Mouse (Mus musculus) gastrocnemius, postnatal 36 days (tissue): Measurements from ENCODE around the gene Atp6v0b. TPM values are rescaled to one million over a fixed set of nuclear protein-coding genes. Genes with fewer than 3 reads are reported as not detected.

Source experiments
- DNase-seq, 2 experiments: peaks; one replicate each; pipeline ENCODE4 v3.0.0; 2022
- intact Hi-C: fragments of 180-260 bp; cut with DNase I; formaldehyde crosslinking; loops from one replicate; pipeline ENCODE4 v1.15.1; 2025
- total RNA-seq, 2 experiments: library from RNA; stranded (reverse); gene quantifications; 2 replicates each; pipeline ENCODE4 v1.2.3; 2021

Gene Atp6v0b
- total RNA-seq, 2 experiments from 2014 or later: 65.4 to 74.0 TPM

- intact Hi-C loops: no loop called here
- DNase-seq: no peak
Observed at GRCm38 (mm10) chr4:117913421-117913820, 26.3 kb upstream of the Atp6v0b start.

DNA sequence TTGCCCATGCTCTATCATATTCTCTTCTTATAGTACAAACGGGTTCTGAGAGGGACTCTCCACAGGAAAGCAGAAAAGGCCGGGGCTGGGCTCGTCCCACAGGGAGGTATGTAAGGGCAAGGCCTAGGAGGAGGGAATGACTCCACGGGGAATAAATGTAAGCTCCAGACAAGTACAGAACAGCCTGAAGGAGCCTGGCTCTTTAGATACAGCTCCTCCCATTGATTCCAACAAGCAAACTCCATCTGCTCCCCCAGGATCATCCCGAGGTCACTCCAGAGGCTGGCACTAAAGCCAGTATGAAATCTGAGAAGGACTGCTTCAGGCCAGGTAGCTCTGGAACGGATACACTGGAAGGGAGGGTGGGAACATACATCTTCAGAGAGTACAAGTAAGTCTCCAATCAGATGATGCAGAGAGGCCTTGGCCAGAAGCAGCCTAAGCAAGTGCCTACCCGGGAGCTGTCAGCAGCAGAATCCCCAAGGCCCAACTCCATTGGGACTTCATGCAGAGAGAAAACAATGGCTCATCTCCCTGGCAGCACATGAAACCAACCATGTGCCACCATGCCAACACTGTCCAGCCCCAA lies 25.6 kb upstream of the Atp6v0b start:
- DNase-seq: no peak
- intact Hi-C loops: no loop called here

GRCm38 (mm10) chr4:117912131-117912561 lies 25.0 kb upstream of the Atp6v0b start:
- DNase-seq: no peak
- intact Hi-C loops: no loop called here

- DNase-seq: no peak
- intact Hi-C loops: no loop called here
Observed at GRCm38 (mm10) chr4:117908834-117909453, 21.8 kb upstream of the Atp6v0b start.

DNA sequence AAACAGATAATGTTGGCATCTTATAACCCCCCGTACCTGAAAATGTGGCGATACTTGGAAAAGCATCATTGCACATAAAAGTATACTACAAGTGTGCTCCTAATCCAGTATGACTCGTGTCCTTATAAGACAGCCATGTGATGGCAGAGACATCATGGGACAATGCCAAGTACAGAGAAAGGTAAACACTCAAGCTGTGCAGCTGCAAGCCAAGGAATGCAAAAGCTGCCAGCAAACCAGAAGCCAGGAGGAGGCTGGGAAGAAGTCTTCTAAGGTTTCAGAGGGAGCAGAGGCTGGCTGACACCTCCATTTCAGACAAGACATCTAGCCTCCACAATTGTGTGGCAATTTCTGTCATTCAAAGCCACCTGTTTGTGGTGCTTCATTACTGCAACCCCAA lies 19.1 kb upstream of the Atp6v0b start:
- intact Hi-C loops: no loop called here
- peak in 1 of 2 experiments; percentile 48 for DNase-seq

DNA sequence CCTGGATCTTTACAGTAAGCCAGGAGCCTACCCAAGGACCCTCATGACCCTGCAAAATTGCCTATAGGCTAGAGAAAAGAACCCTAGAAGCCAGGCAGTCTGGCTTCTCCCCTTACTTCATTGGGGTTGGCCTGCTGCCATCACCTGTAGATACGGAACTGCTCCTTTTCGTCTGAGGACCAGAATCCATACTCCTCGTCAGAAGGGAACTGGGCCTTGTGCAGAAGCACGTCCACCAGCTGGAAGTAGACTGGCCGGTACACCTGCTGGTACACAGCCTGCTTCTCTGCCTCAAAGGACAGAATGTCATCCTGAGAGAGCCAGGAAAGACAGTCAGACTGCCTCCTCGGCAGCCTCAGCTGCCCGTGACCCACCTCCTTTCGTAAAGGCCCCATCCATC lies 17.6 kb upstream of the Atp6v0b start:
- DNase-seq: no peak
- intact Hi-C loops: no loop called here

- intact Hi-C loops: no loop called here
- no peak for DNase-seq
Observed at GRCm38 (mm10) chr4:117904094-117904493, 17.0 kb upstream of the Atp6v0b start.

DNA sequence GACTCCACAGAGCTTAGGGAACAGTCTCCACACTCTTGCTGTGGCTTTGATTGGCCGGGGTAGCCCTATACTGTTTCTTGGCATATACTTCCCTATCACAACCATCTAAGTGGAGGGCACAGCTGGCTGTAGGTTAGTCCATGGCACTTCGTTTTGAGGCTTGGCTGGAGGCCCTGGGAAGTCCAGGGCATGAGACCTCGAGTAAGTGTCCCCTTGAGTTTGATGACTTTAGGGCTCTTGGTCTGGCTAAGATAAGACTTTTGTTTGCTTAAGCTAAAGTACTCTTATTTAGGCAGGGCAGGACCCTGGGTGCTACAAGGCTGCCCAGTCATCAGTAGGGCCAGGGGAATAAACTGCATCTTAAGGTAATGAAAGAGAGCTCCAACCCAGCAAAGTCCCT lies 11.0 kb upstream of the Atp6v0b start:
- intact Hi-C loops: no loop called here
- no peak for DNase-seq

DNA sequence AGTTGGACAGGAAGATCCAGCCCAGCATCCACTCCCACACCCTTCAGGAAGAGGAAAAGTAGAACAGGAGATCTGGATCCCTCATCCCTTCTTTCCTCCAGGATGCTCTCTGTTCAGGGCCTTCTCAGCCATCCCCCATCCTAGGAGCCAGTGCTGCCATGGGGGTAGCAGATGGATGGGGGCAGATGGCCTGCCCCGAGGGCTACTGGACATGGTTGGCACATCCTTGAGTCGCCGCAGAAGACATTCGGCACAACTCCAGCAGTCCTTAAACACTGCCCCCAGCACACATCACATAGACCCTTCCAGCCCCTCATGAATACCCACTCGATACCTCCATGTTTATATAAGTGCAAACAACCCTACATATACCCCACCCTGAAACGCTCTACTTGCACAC lies 8.9 kb upstream of the Atp6v0b start:
- DNase-seq: no peak
- intact Hi-C loops: no loop called here

DNA sequence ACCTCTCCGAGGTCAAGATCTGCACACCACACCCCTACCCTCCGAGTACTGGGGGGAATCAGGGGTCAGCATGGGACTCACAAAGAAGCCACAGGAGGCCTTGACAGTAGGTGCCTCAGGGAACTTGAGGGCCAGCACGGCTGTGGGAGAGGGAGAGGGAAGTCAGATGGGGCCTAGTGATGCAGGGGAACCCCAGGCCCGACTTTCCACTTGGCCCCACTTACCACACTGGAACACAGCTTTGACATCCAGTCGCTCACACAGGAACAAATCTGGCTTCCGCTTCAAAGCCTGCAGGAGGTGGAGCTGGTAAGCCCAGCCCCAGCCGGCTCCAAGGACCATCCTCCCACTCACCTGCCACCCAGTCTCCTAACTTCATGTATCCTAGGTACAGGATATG lies 8.2 kb upstream of the Atp6v0b start:
- intact Hi-C loops: no loop called here
- DNase-seq: no peak

GRCm38 (mm10) chr4:117894601-117895000 lies 7.5 kb upstream of the Atp6v0b start:
- no peak for DNase-seq
- intact Hi-C loops: no loop called here

DNA sequence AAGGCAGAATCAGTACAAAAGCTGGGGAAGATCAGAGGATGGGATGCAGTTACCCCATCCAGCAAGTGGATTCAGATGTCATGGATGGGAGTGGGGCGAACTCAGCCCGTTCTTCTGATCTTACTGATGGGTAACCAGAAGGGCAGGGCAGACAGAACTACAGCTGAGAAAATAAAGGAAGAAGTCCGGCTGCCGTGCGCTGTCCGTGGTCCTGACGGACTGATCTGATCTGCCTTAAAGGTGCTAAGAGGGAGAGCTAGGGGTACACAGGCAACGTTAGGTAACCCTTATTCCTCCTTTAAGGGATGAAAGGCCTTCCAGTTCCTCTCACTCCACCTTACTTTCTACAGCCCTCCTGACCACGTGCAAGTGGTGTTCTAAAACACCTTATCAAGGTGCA lies 6.2 kb upstream of the Atp6v0b start:
- intact Hi-C loops: no loop called here
- no peak for DNase-seq

DNA sequence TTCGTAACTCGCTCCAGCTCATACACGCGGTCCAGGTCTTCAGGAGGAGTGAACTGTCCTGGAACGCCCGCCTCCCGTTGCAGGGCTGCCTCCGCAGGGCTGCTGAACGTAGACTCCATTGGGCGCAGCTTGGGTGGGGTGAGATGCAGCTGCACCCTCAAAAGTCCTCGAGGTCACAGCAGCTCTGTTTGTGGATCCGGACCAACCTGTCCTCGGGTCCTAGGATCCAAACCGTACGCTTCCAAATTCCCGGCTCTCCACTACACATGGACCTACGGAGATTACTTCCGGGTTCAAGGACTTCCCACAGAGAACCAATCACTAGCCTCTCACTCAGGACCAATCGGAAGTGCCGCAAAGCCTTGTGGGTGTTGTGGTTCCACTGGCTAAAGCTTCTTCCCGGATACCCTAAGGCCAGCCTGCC lies 4.6 kb upstream of the Atp6v0b start, which contains the start of gene Dph2:
Dph2 (minus strand) TSS at position 295 of the 424 bp plus-strand sequence.
- intact Hi-C loops: no loop called here
- DNase-seq: peak; percentile 61 to 67

DNA sequence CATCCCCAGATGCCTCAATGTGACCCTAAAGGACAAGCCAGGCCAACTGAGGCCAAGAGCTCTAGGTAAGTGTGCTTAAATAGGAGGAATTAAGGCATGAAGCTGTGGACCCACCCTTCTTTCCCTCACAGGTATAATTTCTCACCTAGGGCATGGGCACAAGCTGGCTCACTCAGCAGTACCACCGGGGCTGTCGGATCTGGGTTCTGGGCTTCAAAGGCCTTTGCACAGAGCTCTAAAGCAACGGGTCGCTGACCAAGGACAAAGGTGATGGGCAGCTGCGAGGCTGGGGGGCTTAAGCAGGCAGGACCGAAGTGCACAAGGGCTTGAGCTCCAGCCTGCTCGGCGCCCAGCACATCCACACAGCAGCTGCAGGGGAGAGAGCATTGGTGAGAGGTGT lies 3.6 kb upstream of the Atp6v0b start:
- DNase-seq: no peak
- intact Hi-C loops: no loop called here

GRCm38 (mm10) chr4:117890031-117890430 lies 2.9 kb upstream of the Atp6v0b start:
- DNase-seq: no peak
- intact Hi-C loops: no loop called here

GRCm38 (mm10) chr4:117889471-117889870 lies 2.3 kb upstream of the Atp6v0b start:
- no peak for DNase-seq
- intact Hi-C loops: no loop called here

GRCm38 (mm10) chr4:117887920-117888319 lies 787 bp upstream of the Atp6v0b start:
- intact Hi-C loops: no loop called here
- DNase-seq: no peak

GRCm38 (mm10) chr4:117886644-117887043 lies 489 bp downstream of the Atp6v0b start:
- no peak for DNase-seq
- intact Hi-C loops: no loop called here

GRCm38 (mm10) chr4:117885994-117886393 lies 1.1 kb downstream of the Atp6v0b start:
- intact Hi-C loops: no loop called here

DNA sequence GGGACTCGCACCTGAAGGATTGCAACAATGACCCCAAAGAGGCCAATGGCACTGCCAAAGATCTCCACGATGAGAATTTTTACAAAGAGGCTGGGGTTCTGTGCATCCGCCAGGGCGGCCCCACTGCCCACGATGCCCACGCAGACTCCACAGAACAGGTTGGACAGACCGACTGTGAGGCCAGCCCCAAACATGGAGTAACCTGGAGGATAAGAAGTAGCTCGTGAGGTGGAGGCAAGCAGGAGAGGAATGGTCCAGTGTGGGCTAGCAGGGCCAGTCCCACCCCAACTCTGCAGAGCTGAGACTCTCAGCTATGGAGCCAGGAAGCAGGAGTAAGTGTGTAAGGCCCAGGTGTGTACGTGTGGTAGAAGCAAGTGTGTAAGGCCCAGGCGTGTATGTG lies 2.0 kb downstream of the Atp6v0b start:
- DNase-seq: no peak
- intact Hi-C loops: no loop called here

More at GRCm38 (mm10) chr4:117885994-117886393, 1.1 kb downstream of the Atp6v0b start:
- DNase-seq: no peak

DNA sequence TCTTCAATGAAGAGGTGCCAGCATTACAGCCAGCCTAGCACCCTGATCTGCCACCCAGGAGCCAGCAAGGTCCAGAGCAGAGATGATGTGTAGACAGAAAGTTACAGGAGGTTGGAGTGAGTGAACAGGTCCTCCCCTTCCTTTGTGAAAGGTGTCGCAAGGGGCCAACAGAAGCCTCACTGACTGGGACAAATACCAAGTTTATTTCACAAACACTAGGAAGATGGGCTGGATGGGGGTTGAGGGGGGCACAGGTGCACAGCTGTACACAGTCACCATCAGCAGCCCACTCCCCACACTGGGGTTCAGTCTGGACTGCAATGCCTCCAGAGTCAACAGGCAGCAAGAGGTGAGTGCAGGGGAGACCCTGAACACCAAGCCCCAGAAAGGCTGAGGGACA lies 3.0 kb downstream of the Atp6v0b start:
- no peak for DNase-seq
- intact Hi-C loops: no loop called here
